Mouse (Mus musculus) CH12.LX (cell line): Measurements from ENCODE around the gene Arhgap42.

Experiments
- CTCF ChIP-seq, 2 experiments: IDR thresholded peaks in 1 of 2; conservative IDR thresholded peaks in 1 of 2; 2 replicates each; pipeline ENCODE4 v1.5.1; 2011 to 2012; ENCODE audit warnings: low read depth in 2 of 2, low read length in 2 of 2, improper control_type of control experiment in 1 of 2, inconsistent platforms in 1 of 2, mild to moderate bottlenecking in 1 of 2, moderate library complexity in 1 of 2
- GABPA ChIP-seq: IDR thresholded peaks from 2 replicates; pipeline ENCODE4 v1.6.1; 2012; ENCODE audit warnings: low read depth, low read length, improper control_type of control experiment, inconsistent platforms; ENCODE audit not compliant: insufficient replicate concordance
- HCFC1 ChIP-seq: IDR thresholded peaks from 2 replicates; pipeline ENCODE4 v1.6.1; 2012; ENCODE audit warnings: low read depth, mild to moderate bottlenecking, inconsistent platforms, low read length, improper control_type of control experiment
- IRF4 ChIP-seq: IDR thresholded peaks from 2 replicates; pipeline ENCODE4 v1.6.1; 2014; ENCODE audit warnings: low read depth, mild to moderate bottlenecking, inconsistent platforms, low read length, improper control_type of control experiment
- MAX ChIP-seq: IDR thresholded peaks from 2 replicates; pipeline ENCODE4 v1.6.1; 2011; ENCODE audit warnings: low read length, improper control_type of control experiment
- MEF2A ChIP-seq: IDR thresholded peaks from 2 replicates; pipeline ENCODE4 v1.6.1; 2014; ENCODE audit warnings: low read depth, mild to moderate bottlenecking, inconsistent platforms, low read length, improper control_type of control experiment, borderline replicate concordance
- POLR2A ChIP-seq: IDR thresholded peaks from 2 replicates; pipeline ENCODE4 v1.6.1; 2011; ENCODE audit warnings: low read depth, mild to moderate bottlenecking, improper control_type of control experiment, low read length
- RAD21 ChIP-seq: IDR thresholded peaks from 2 replicates; pipeline ENCODE4 v1.6.1; 2011; ENCODE audit warnings: low read depth, mild to moderate bottlenecking, low read length, improper control_type of control experiment, moderate library complexity
- ZKSCAN1 ChIP-seq: IDR thresholded peaks from 2 replicates; pipeline ENCODE4 v1.6.1; 2012; ENCODE audit warnings: low read depth, inconsistent platforms, low read length, improper control_type of control experiment, borderline replicate concordance

DNA sequence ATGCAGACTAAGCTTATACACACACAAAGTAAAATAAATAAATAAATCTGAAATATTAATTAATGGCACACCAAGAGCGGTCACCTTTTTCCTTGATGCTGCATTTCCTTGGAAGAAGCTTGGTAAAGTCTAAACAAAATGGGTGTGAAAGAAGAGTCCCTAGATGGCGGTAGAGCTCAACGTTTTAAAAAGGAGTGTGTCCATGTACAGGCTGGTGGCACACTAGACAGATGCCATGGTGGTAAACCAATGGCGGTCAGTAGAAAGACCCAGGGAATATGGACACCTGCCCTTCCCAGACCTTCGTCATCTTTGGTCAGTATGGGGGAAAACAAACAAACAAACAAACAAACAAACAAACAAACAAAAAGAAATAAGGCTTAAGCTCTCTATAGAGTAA, 187.7 kb downstream of the Arhgap42 start:
- TF ChIP-seq MAX (no peak), CTCF (conservative IDR thresholded peaks at IDR 0.05 in 1 of 2, IDR thresholded peaks at IDR 0.05 in 1 of 2; ENCODE audit: low read depth in 2 of 2, low read length in 2 of 2) (peak in 1 of 2 experiments; percentile 24; a peak in 2 of 4 replicates), POLR2A (no peak), MEF2A (no peak), RAD21 (peak; percentile 28), HCFC1 (no peak), GABPA (no peak), IRF4 (no peak), ZKSCAN1 (no peak)
